Mouse (Mus musculus): ENCODE measurements around the gene Tgfbr3. TPM values are rescaled to one million over a fixed set of nuclear protein-coding genes. Genes with fewer than 3 reads are reported as not detected.

Gene Tgfbr3
- polyA plus RNA-seq, 1 experiment, result 0.71 TPM

DNA sequence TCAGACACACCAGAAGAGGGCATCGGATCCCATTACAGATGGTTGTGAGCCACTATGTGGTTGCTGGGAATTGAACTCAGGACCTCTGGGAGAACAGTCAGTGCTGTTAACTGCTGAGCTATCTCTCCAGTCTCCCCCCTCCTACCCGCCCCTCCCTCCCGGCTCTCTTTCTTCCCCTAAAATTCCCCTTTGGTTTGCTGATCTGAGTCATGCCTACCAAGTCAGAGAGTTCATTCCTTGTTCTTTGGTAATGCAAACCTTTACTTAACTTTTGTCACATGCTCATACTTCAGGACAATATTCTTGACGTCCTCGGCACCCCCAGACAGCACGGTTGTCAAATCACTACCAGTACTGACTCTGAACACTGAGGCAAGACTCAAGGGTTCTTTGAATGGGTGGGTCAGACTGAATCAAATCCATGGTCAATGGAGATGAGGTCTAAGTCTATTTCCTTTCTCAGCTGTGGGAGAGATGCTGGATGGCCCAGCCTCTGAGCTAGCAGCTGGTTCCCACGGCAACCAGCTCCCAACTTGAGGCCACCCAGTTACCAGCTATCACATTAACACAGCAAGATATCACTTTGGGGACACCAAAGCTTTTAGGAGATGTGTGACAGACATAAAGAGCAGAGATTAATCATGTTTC is 130.8 kb downstream of the Tgfbr3 start:
- Histone ChIP-seq H3K4me3 (no peak overlapping the region), H3K79me2 (ENCODE audit: control insufficient read depth, insufficient read depth) (no peaks in the 10 kb centered on the region), H3K4me2 (ENCODE audit: low read depth) (no peak overlapping the region), H3K27me3 (ENCODE audit: control insufficient read depth, insufficient read depth, insufficient read length) (no peaks in the 10 kb centered on the region), H3ac (ENCODE audit: control insufficient read depth, insufficient read length) (no peak overlapping the region), H3K36me3 (ENCODE audit: control insufficient read depth, insufficient read depth) (no peaks in the 10 kb centered on the region)
- TF ChIP-seq USF1 (IDR thresholded peaks at IDR 0.05; ENCODE audit: low read depth) (no peak), MYOD1 (IDR thresholded peaks at IDR 0.05; ENCODE audit: control insufficient read depth in 1 of 3, insufficient read length in 2 of 3, low read depth in 2 of 3) (no peak), POLR2A (IDR thresholded peaks at IDR 0.05; ENCODE audit: insufficient read length, low read depth) (no peak), MAX (IDR thresholded peaks at IDR 0.05; ENCODE audit: low read depth) (no peak)

GRCm38 (mm10) chr5:107157384-107157783 is 132.0 kb downstream of the Tgfbr3 start:
- H3K27me3 ChIP-seq (ENCODE audit: control insufficient read depth, insufficient read depth, insufficient read length), result peaks cover 6% of the 10 kb centered on the region
- TF ChIP-seq POLR2AphosphoS2 (IDR thresholded peaks at IDR 0.05; ENCODE audit: insufficient read length, low read depth), result no peak
- no peak for TF ChIP-seq MYOG (IDR thresholded peaks at IDR 0.05; ENCODE audit: control insufficient read depth in 1 of 3, insufficient read depth in 1 of 3, insufficient read length in 2 of 3, low read depth in 2 of 3)
- no peak for TF ChIP-seq CEBPB (IDR thresholded peaks at IDR 0.05; ENCODE audit: insufficient read depth, poor library complexity, severe bottlenecking)
- TF ChIP-seq USF1 (IDR thresholded peaks at IDR 0.05; ENCODE audit: low read depth), result no peak
- TF ChIP-seq TCF12 (IDR thresholded peaks at IDR 0.05; ENCODE audit: insufficient read depth, poor library complexity, severe bottlenecking), result no peak
- no peak for TF ChIP-seq MAX (IDR thresholded peaks at IDR 0.05; ENCODE audit: low read depth)
- no peak for TF ChIP-seq REST (IDR thresholded peaks at IDR 0.05; ENCODE audit: insufficient read depth, insufficient read length)
- no peak for TF ChIP-seq POLR2A (IDR thresholded peaks at IDR 0.05; ENCODE audit: insufficient read length, low read depth)
- TF ChIP-seq TCF3 (IDR thresholded peaks at IDR 0.05; ENCODE audit: insufficient read length, low read depth), result no peak
- no peak for TF ChIP-seq SRF (IDR thresholded peaks at IDR 0.05; ENCODE audit: control insufficient read depth, insufficient read length, low read depth)
- TF ChIP-seq E2F4 (IDR thresholded peaks at IDR 0.05; ENCODE audit: insufficient read depth), result no peak
- no peak for TF ChIP-seq MYOD1 (IDR thresholded peaks at IDR 0.05; ENCODE audit: control insufficient read depth in 1 of 3, insufficient read length in 2 of 3, low read depth in 2 of 3)
- no peak overlapping the region for H3K4me2 ChIP-seq (ENCODE audit: low read depth)

GRCm38 (mm10) chr5:107156096-107156495 is 133.3 kb downstream of the Tgfbr3 start:
- no peaks in the 10 kb centered on the region for H3K36me3 ChIP-seq (ENCODE audit: control insufficient read depth, insufficient read depth)
- H3K4me3 ChIP-seq, result no peak overlapping the region
- H3K79me2 ChIP-seq (ENCODE audit: control insufficient read depth, insufficient read depth), result no peaks in the 10 kb centered on the region
- no peak for TF ChIP-seq MYOG (IDR thresholded peaks at IDR 0.05; ENCODE audit: control insufficient read depth in 1 of 3, insufficient read depth in 1 of 3, insufficient read length in 2 of 3, low read depth in 2 of 3)
- TF ChIP-seq POLR2A (IDR thresholded peaks at IDR 0.05; ENCODE audit: insufficient read length, low read depth), result no peak
- no peak for TF ChIP-seq SRF (IDR thresholded peaks at IDR 0.05; ENCODE audit: control insufficient read depth, insufficient read length, low read depth)
- no peak for TF ChIP-seq TCF3 (IDR thresholded peaks at IDR 0.05; ENCODE audit: insufficient read length, low read depth)
- no peak for TF ChIP-seq E2F4 (IDR thresholded peaks at IDR 0.05; ENCODE audit: insufficient read depth)
- no peak for TF ChIP-seq CEBPB (IDR thresholded peaks at IDR 0.05; ENCODE audit: insufficient read depth, poor library complexity, severe bottlenecking)
- H3ac ChIP-seq (ENCODE audit: control insufficient read depth, insufficient read length), result no peak overlapping the region
- H3K4me2 ChIP-seq (ENCODE audit: low read depth), result no peak overlapping the region
- peaks cover 7% of the 10 kb centered on the region for H3K27me3 ChIP-seq (ENCODE audit: control insufficient read depth, insufficient read depth, insufficient read length)

More at GRCm38 (mm10) chr5:107157384-107157783, 132.0 kb downstream of the Tgfbr3 start:
- Histone ChIP-seq H3K36me3 (ENCODE audit: control insufficient read depth, insufficient read depth) (no peaks in the 10 kb centered on the region), H3K79me2 (ENCODE audit: control insufficient read depth, insufficient read depth) (no peaks in the 10 kb centered on the region), H3K4me3 (no peak overlapping the region), H3ac (ENCODE audit: control insufficient read depth, insufficient read length) (no peak overlapping the region)

DNA sequence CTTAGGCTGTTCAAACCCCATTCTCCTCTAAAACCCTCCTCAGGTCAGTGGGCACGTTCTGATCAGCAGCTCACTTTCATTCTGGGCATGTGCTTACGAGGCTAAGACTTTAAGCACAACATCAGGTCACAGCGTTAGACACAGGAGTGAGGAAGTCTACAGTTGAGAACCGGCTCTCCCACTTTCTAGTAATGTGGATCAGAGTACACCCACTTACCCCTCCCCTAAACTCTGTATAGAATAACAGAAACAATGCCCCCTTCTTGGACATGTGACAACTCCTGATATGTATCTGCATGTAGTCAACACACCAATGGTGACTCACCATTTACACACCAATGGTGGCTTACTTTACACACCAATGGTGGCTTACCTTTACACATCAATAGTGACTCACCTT is 136.4 kb downstream of the Tgfbr3 start:
- H3K4me2 ChIP-seq (ENCODE audit: low read depth), result no peak overlapping the region
- peaks cover 15% of the 10 kb centered on the region for H3K27me3 ChIP-seq (ENCODE audit: control insufficient read depth, insufficient read depth, insufficient read length)
- TF ChIP-seq SRF (IDR thresholded peaks at IDR 0.05; ENCODE audit: control insufficient read depth, insufficient read length, low read depth), result no peak
- no peak for TF ChIP-seq TCF12 (IDR thresholded peaks at IDR 0.05; ENCODE audit: insufficient read depth, poor library complexity, severe bottlenecking)
- no peak for TF ChIP-seq CEBPB (IDR thresholded peaks at IDR 0.05; ENCODE audit: insufficient read depth, poor library complexity, severe bottlenecking)
- TF ChIP-seq USF1 (IDR thresholded peaks at IDR 0.05; ENCODE audit: low read depth), result no peak
- TF ChIP-seq POLR2A (IDR thresholded peaks at IDR 0.05; ENCODE audit: insufficient read length, low read depth), result no peak
- TF ChIP-seq E2F4 (IDR thresholded peaks at IDR 0.05; ENCODE audit: insufficient read depth), result no peak
- TF ChIP-seq REST (IDR thresholded peaks at IDR 0.05; ENCODE audit: insufficient read depth, insufficient read length), result no peak
- TF ChIP-seq MYOD1 (IDR thresholded peaks at IDR 0.05; ENCODE audit: control insufficient read depth in 1 of 3, insufficient read length in 2 of 3, low read depth in 2 of 3), result no peak
- no peak for TF ChIP-seq POLR2AphosphoS2 (IDR thresholded peaks at IDR 0.05; ENCODE audit: insufficient read length, low read depth)
- no peak for TF ChIP-seq MAX (IDR thresholded peaks at IDR 0.05; ENCODE audit: low read depth)
- TF ChIP-seq TCF3 (IDR thresholded peaks at IDR 0.05; ENCODE audit: insufficient read length, low read depth), result no peak
- no peak overlapping the region for H3K4me3 ChIP-seq
- no peak overlapping the region for H3ac ChIP-seq (ENCODE audit: control insufficient read depth, insufficient read length)
- H3K79me2 ChIP-seq (ENCODE audit: control insufficient read depth, insufficient read depth), result no peaks in the 10 kb centered on the region
- no peaks in the 10 kb centered on the region for H3K36me3 ChIP-seq (ENCODE audit: control insufficient read depth, insufficient read depth)

- Histone ChIP-seq H3K79me2 (ENCODE audit: control insufficient read depth, insufficient read depth) (no peaks in the 10 kb centered on the region), H3K4me3 (no peak overlapping the region), H3ac (ENCODE audit: control insufficient read depth, insufficient read length) (no peak overlapping the region), H3K36me3 (ENCODE audit: control insufficient read depth, insufficient read depth) (no peaks in the 10 kb centered on the region), H3K27me3 (ENCODE audit: control insufficient read depth, insufficient read depth, insufficient read length) (peaks cover 15% of the 10 kb centered on the region), H3K4me2 (ENCODE audit: low read depth) (no peak overlapping the region)
- TF ChIP-seq SRF (IDR thresholded peaks at IDR 0.05; ENCODE audit: control insufficient read depth, insufficient read length, low read depth) (no peak), TCF3 (IDR thresholded peaks at IDR 0.05; ENCODE audit: insufficient read length, low read depth) (no peak), USF1 (IDR thresholded peaks at IDR 0.05; ENCODE audit: low read depth) (no peak)
These were observed 138.1 kb downstream of the Tgfbr3 start for GRCm38 (mm10) chr5:107151320-107151719.

Measured in myocyte (in vitro differentiated cells).